Mouse (Mus musculus): ENCODE data around the gene Enox1. TPM values are rescaled to one million over a fixed set of nuclear protein-coding genes. Genes with fewer than 3 reads are reported as not detected.
A peak's percentile ranks its signal among the peaks of the same experiment; 100 is the strongest.

Enox1 gene
- polyA plus RNA-seq, 1 experiment from 2014 or later: 0.40 TPM

- no peak overlapping the region for H3K4me3 ChIP-seq (replicated peaks)
- DNase-seq (no peak), ATAC-seq (ENCODE audit: low read depth) (no peak)
- H3K27ac ChIP-seq: no peak overlapping the region
- H3K9ac ChIP-seq: no peak overlapping the region
- WGBS (ENCODE audit: insufficient replicate concordance): 57% methylated on average over 3 of the region's 3 CpGs
- no peaks in the 10 kb centered on the region for H3K4me1 ChIP-seq (replicated peaks)
- H3K9me3 ChIP-seq (replicated peaks): no peaks in the 10 kb centered on the region
- no peaks in the 10 kb centered on the region for H3K27me3 ChIP-seq
- no peak overlapping the region for H3K4me2 ChIP-seq
- no peaks in the 10 kb centered on the region for H3K36me3 ChIP-seq
Measured at GRCm38 (mm10) chr14:77638616-77639015, 482.1 kb downstream of the Enox1 start.

- no peaks in the 10 kb centered on the region for H3K9me3 ChIP-seq (replicated peaks)
- no peaks in the 10 kb centered on the region for H3K4me1 ChIP-seq (replicated peaks)
- H3K36me3 ChIP-seq: no peaks in the 10 kb centered on the region
- H3K27ac ChIP-seq: no peak overlapping the region
- ATAC-seq (ENCODE audit: low read depth) (no peak), DNase-seq (no peak)
- WGBS (ENCODE audit: insufficient replicate concordance): 73% methylated on average over 2 of the region's 2 CpGs
- H3K4me3 ChIP-seq (replicated peaks): no peak overlapping the region
- no peak overlapping the region for H3K4me2 ChIP-seq
- no peak overlapping the region for H3K9ac ChIP-seq
- no peaks in the 10 kb centered on the region for H3K27me3 ChIP-seq
Measured at GRCm38 (mm10) chr14:77639586-77639985, 483.0 kb downstream of the Enox1 start.

GRCm38 (mm10) chr14:77642314-77642713 is 485.8 kb downstream of the Enox1 start:
- Histone ChIP-seq H3K36me3 (no peaks in the 10 kb centered on the region), H3K4me3 (replicated peaks) (no peak overlapping the region), H3K27ac (no peak overlapping the region), H3K4me1 (replicated peaks) (no peaks in the 10 kb centered on the region), H3K4me2 (no peak overlapping the region), H3K27me3 (no peaks in the 10 kb centered on the region), H3K9ac (no peak overlapping the region), H3K9me3 (replicated peaks) (0 out of 2 replicates have a peak, but pooled peaks cover 5% of the 10 kb centered on the region)
- no peak for DNase-seq
- WGBS (ENCODE audit: insufficient replicate concordance): 65% methylated on average over 6 of the region's 6 CpGs
- ATAC-seq (ENCODE audit: low read depth): no peak

GRCm38 (mm10) chr14:77646196-77646595 is 489.6 kb downstream of the Enox1 start:
- no peak for ATAC-seq (ENCODE audit: low read depth)

GRCm38 (mm10) chr14:77647017-77647416 is 490.5 kb downstream of the Enox1 start:
- Histone ChIP-seq H3K9ac (no peak overlapping the region), H3K36me3 (no peaks in the 10 kb centered on the region), H3K4me1 (replicated peaks) (no peaks in the 10 kb centered on the region), H3K4me2 (no peak overlapping the region), H3K27me3 (no peaks in the 10 kb centered on the region), H3K9me3 (replicated peaks) (0 out of 2 replicates have a peak, but pooled peaks cover 5% of the 10 kb centered on the region), H3K4me3 (replicated peaks) (no peak overlapping the region), H3K27ac (no peak overlapping the region)
- no peak for ATAC-seq (ENCODE audit: low read depth)
- 83% methylated on average over 6 of the region's 6 CpGs for WGBS (ENCODE audit: insufficient replicate concordance)
- DNase-seq: no peak

More at GRCm38 (mm10) chr14:77646196-77646595, 489.6 kb downstream of the Enox1 start:
- Histone ChIP-seq H3K9me3 (replicated peaks) (0 out of 2 replicates have a peak, but pooled peaks cover 5% of the 10 kb centered on the region), H3K4me2 (no peak overlapping the region), H3K4me1 (replicated peaks) (no peaks in the 10 kb centered on the region), H3K4me3 (replicated peaks) (no peak overlapping the region), H3K27me3 (no peaks in the 10 kb centered on the region), H3K9ac (no peak overlapping the region), H3K36me3 (no peaks in the 10 kb centered on the region), H3K27ac (no peak overlapping the region)
- 51% methylated on average over 2 of the region's 2 CpGs for WGBS (ENCODE audit: insufficient replicate concordance)
- no peak for DNase-seq

GRCm38 (mm10) chr14:77648305-77648704 is 491.7 kb downstream of the Enox1 start:
- Histone ChIP-seq H3K27me3 (no peaks in the 10 kb centered on the region), H3K27ac (no peak overlapping the region), H3K9me3 (replicated peaks) (0 out of 2 replicates have a peak, but pooled peaks cover 5% of the 10 kb centered on the region), H3K4me3 (replicated peaks) (no peak overlapping the region), H3K9ac (no peak overlapping the region), H3K4me1 (replicated peaks) (no peaks in the 10 kb centered on the region), H3K4me2 (no peak overlapping the region), H3K36me3 (no peaks in the 10 kb centered on the region)
- DNase-seq (no peak), ATAC-seq (ENCODE audit: low read depth) (no peak)
- 76% methylated on average over 8 of the region's 8 CpGs for WGBS (ENCODE audit: insufficient replicate concordance)

GRCm38 (mm10) chr14:77658739-77659138 is 502.2 kb downstream of the Enox1 start:
- Histone ChIP-seq H3K9me3 (replicated peaks) (0 out of 2 replicates have a peak, but pooled peaks cover 6% of the 10 kb centered on the region), H3K27ac (no peak overlapping the region), H3K36me3 (no peaks in the 10 kb centered on the region), H3K9ac (no peak overlapping the region), H3K27me3 (no peaks in the 10 kb centered on the region), H3K4me2 (no peak overlapping the region), H3K4me3 (replicated peaks) (no peak overlapping the region), H3K4me1 (replicated peaks) (0 out of 2 replicates have a peak, but pooled peaks cover 2% of the 10 kb centered on the region)
- no peak for ATAC-seq (ENCODE audit: low read depth)
- WGBS (ENCODE audit: insufficient replicate concordance): 78% methylated on average over 4 of the region's 4 CpGs
- no peak for DNase-seq

GRCm38 (mm10) chr14:77662273-77662672 is 505.7 kb downstream of the Enox1 start:
- H3K4me3 ChIP-seq (replicated peaks): no peak overlapping the region
- H3K9me3 ChIP-seq (replicated peaks): no peaks in the 10 kb centered on the region
- no peak overlapping the region for H3K4me2 ChIP-seq
- no peak overlapping the region for H3K27ac ChIP-seq
- 0 out of 2 replicates have a peak, but pooled peaks cover 2% of the 10 kb centered on the region for H3K4me1 ChIP-seq (replicated peaks)
- no peaks in the 10 kb centered on the region for H3K36me3 ChIP-seq
- no peak for DNase-seq
- WGBS (ENCODE audit: insufficient replicate concordance): 26% methylated on average over 7 of the region's 7 CpGs
- ATAC-seq (ENCODE audit: low read depth): peak; percentile 64
- no peaks in the 10 kb centered on the region for H3K27me3 ChIP-seq
- H3K9ac ChIP-seq: no peak overlapping the region

GRCm38 (mm10) chr14:77662994-77663393 is 506.4 kb downstream of the Enox1 start:
- Histone ChIP-seq H3K4me3 (replicated peaks) (no peak overlapping the region), H3K27ac (no peak overlapping the region), H3K27me3 (no peaks in the 10 kb centered on the region), H3K9me3 (replicated peaks) (no peaks in the 10 kb centered on the region), H3K36me3 (no peaks in the 10 kb centered on the region), H3K4me2 (no peak overlapping the region), H3K4me1 (replicated peaks) (0 out of 2 replicates have a peak, but pooled peaks cover 2% of the 10 kb centered on the region), H3K9ac (no peak overlapping the region)
- ATAC-seq (ENCODE audit: low read depth): no peak
- no peak for DNase-seq
- WGBS (ENCODE audit: insufficient replicate concordance): 58% methylated on average over 8 of the region's 8 CpGs

GRCm38 (mm10) chr14:77668096-77668495 is 511.5 kb downstream of the Enox1 start:
- Histone ChIP-seq H3K27ac (no peak overlapping the region), H3K9me3 (replicated peaks) (no peaks in the 10 kb centered on the region), H3K4me1 (replicated peaks) (0 out of 2 replicates have a peak, but pooled peaks cover 4% of the 10 kb centered on the region), H3K4me2 (no peak overlapping the region), H3K36me3 (no peaks in the 10 kb centered on the region), H3K27me3 (no peaks in the 10 kb centered on the region), H3K9ac (no peak overlapping the region), H3K4me3 (replicated peaks) (no peak overlapping the region)
- WGBS (ENCODE audit: insufficient replicate concordance): 64% methylated on average over 3 of the region's 3 CpGs
- DNase-seq (no peak), ATAC-seq (ENCODE audit: low read depth) (no peak)

GRCm38 (mm10) chr14:77669494-77669893 is 512.9 kb downstream of the Enox1 start:
- 79% methylated on average over 7 of the region's 7 CpGs for WGBS (ENCODE audit: insufficient replicate concordance)
- Histone ChIP-seq H3K4me3 (replicated peaks) (no peak overlapping the region), H3K27me3 (no peaks in the 10 kb centered on the region), H3K9ac (no peak overlapping the region), H3K36me3 (no peaks in the 10 kb centered on the region), H3K4me2 (no peak overlapping the region), H3K27ac (no peak overlapping the region), H3K4me1 (replicated peaks) (0 out of 2 replicates have a peak, but pooled peaks cover 4% of the 10 kb centered on the region), H3K9me3 (replicated peaks) (no peaks in the 10 kb centered on the region)
- ATAC-seq (ENCODE audit: low read depth) (no peak), DNase-seq (no peak)

GRCm38 (mm10) chr14:77670945-77671344 is 514.4 kb downstream of the Enox1 start:
- Histone ChIP-seq H3K9ac (no peak overlapping the region), H3K4me2 (no peak overlapping the region), H3K27ac (no peak overlapping the region), H3K27me3 (no peaks in the 10 kb centered on the region), H3K4me1 (replicated peaks) (0 out of 2 replicates have a peak, but pooled peaks cover 4% of the 10 kb centered on the region), H3K36me3 (no peaks in the 10 kb centered on the region), H3K4me3 (replicated peaks) (no peak overlapping the region), H3K9me3 (replicated peaks) (no peaks in the 10 kb centered on the region)
- 73% methylated on average over 5 of the region's 5 CpGs for WGBS (ENCODE audit: insufficient replicate concordance)
- DNase-seq (no peak), ATAC-seq (ENCODE audit: low read depth) (no peak)
